Mouse (Mus musculus) heart, adult 2 months (tissue): ENCODE measurements around the gene Pdgfd. TPM values are rescaled to one million over a fixed set of nuclear protein-coding genes. Genes with fewer than 3 reads are reported as not detected.

Experiments
- DNase-seq, 2 experiments: peaks; one replicate each; pipeline ENCODE4 v3.0.0; 2021
- H3K27ac ChIP-seq: fragments of 200-600 bp; 2 replicates; pipeline ENCODE4 v1.8.1; 2022
- H3K27me3 ChIP-seq: fragments of 200-500 bp; 2 replicates; pipeline ENCODE4 v1.6.1; 2012; ENCODE audit warnings: mild to moderate bottlenecking, low read length, inconsistent platforms, mixed read lengths; ENCODE audit not compliant: control insufficient read depth, insufficient read depth
- H3K36me3 ChIP-seq: fragments of 200-500 bp; 2 replicates; pipeline ENCODE4 v1.6.1; 2012; ENCODE audit warnings: low read length, inconsistent platforms; ENCODE audit not compliant: control insufficient read depth, insufficient read depth
- H3K4me1 ChIP-seq: fragments of 200-500 bp; 2 replicates; pipeline ENCODE4 v1.6.1; 2011; ENCODE audit warnings: low read length; ENCODE audit not compliant: control insufficient read depth, insufficient read depth
- H3K4me3 ChIP-seq: fragments of 200-600 bp; 2 replicates; pipeline ENCODE4 v1.8.1; 2022
- H3K79me2 ChIP-seq: fragments of 200-500 bp; replicated peaks from 2 replicates; pipeline ENCODE4 v1.6.1; 2012; ENCODE audit warnings: mild to moderate bottlenecking, inconsistent platforms, low read length, moderate library complexity, mixed read lengths; ENCODE audit not compliant: control insufficient read depth, insufficient read depth
- H3K9ac ChIP-seq: fragments of 200-500 bp; 2 replicates; pipeline ENCODE4 v1.6.1; 2012; ENCODE audit warnings: low read depth, mild to moderate bottlenecking, control low read depth, inconsistent platforms, low read length, mixed read lengths
- CTCF ChIP-seq: fragments of 200-600 bp; IDR thresholded peaks from 2 replicates; pipeline ENCODE4 v1.8.1; 2022; ENCODE audit warnings: antibody characterized with exemption, mild to moderate bottlenecking, moderate library complexity
- EP300 ChIP-seq: fragments of 200-500 bp; IDR thresholded peaks from 2 replicates; pipeline ENCODE4 v1.6.1; 2011; ENCODE audit warnings: low read depth, low read length, control low read depth; ENCODE audit not compliant: insufficient read depth
- POLR2A ChIP-seq: fragments of 200-500 bp; IDR thresholded peaks from 2 replicates; pipeline ENCODE4 v1.6.1; 2011; ENCODE audit warnings: mild to moderate bottlenecking, low read depth, low read length, control low read depth; ENCODE audit not compliant: insufficient read depth
- WGBS: fragments of 180-500 bp; shearing (Covaris S2); methylation state at CpG from one replicate; pipeline ENCODE4 v1.1.7; 2018; 5-methylcytosine and 5-hydroxymethylcytosine counted together
- intact Hi-C: fragments of 180-260 bp; cut with DNase I; formaldehyde crosslinking; loops from one replicate; pipeline ENCODE4 v1.15.1; 2025
- polyA plus RNA-seq: library from polyadenylated mRNA; depleted of rRNA; stranded (reverse); fragments of >200 nt; gene quantifications from 2 replicates; pipeline ENCODE4 v1.2.3, GENCODE M21; 2012
- total RNA-seq, 2 experiments: library from RNA; stranded (reverse); gene quantifications; 2 replicates each; pipeline ENCODE4 v1.2.3; 2021

Gene Pdgfd
- total and polyA plus RNA-seq, 3 experiments: 4.1 to 13.1 (median 10.6) TPM

GRCm38 (mm10) chr9:6325408-6325807 is 157.0 kb downstream of the Pdgfd start:
- no peaks in the 10 kb centered on the region; the same call in none of the 2 replicates for H3K4me1 ChIP-seq
- no peak overlapping the region for H3K27ac ChIP-seq
- WGBS: 65% methylated on average over 2 of the region's 2 CpGs
- no peak for TF ChIP-seq EP300
- TF ChIP-seq CTCF: no peak
- TF ChIP-seq POLR2A: no peak
- no peak for DNase-seq
- no peak overlapping the region for H3K9ac ChIP-seq
- H3K4me3 ChIP-seq: no peak overlapping the region
- intact Hi-C loops: no loop called here
- H3K27me3 ChIP-seq: no peaks in the 10 kb centered on the region
- no peaks in the 10 kb centered on the region for H3K79me2 ChIP-seq
- H3K36me3 ChIP-seq: peaks cover 2% of the 10 kb centered on the region; the same call in 1 of the 2 replicates

GRCm38 (mm10) chr9:6333499-6333898 is 165.1 kb downstream of the Pdgfd start:
- no peaks in the 10 kb centered on the region for H3K27me3 ChIP-seq
- no peaks in the 10 kb centered on the region for H3K4me1 ChIP-seq
- no peak for DNase-seq
- no peaks in the 10 kb centered on the region for H3K36me3 ChIP-seq
- intact Hi-C loops: no loop called here
- no peak overlapping the region for H3K27ac ChIP-seq
- TF ChIP-seq POLR2A: no peak
- no peak for TF ChIP-seq EP300
- TF ChIP-seq CTCF: no peak
- no peak overlapping the region for H3K9ac ChIP-seq
- WGBS: 71% methylated on average over 1 of the region's 1 CpGs
- H3K4me3 ChIP-seq: no peak overlapping the region
- H3K79me2 ChIP-seq: no peaks in the 10 kb centered on the region

- Histone ChIP-seq H3K4me1 (no peaks in the 10 kb centered on the region), H3K9ac (no peak overlapping the region), H3K79me2 (no peaks in the 10 kb centered on the region), H3K36me3 (no peaks in the 10 kb centered on the region), H3K27me3 (no peaks in the 10 kb centered on the region), H3K4me3 (no peak overlapping the region), H3K27ac (no peak overlapping the region)
- 42% methylated on average over 2 of the region's 2 CpGs for WGBS
- TF ChIP-seq CTCF (no peak), POLR2A (no peak), EP300 (no peak)
- DNase-seq: no peak
- intact Hi-C loops: no loop called here
These were observed 167.9 kb downstream of the Pdgfd start for GRCm38 (mm10) chr9:6336236-6336635.

- Histone ChIP-seq H3K27me3 (no peaks in the 10 kb centered on the region), H3K27ac (no peak overlapping the region), H3K9ac (no peak overlapping the region), H3K4me1 (no peaks in the 10 kb centered on the region), H3K4me3 (no peak overlapping the region), H3K36me3 (no peaks in the 10 kb centered on the region), H3K79me2 (no peaks in the 10 kb centered on the region)
- TF ChIP-seq CTCF: no peak
- no peak for TF ChIP-seq EP300
- no peak for TF ChIP-seq POLR2A
- DNase-seq: no peak
- WGBS: 90% methylated on average over 2 of the region's 2 CpGs
- intact Hi-C loops: no loop called here
These were observed 169.5 kb downstream of the Pdgfd start for GRCm38 (mm10) chr9:6337891-6338290.

GRCm38 (mm10) chr9:6338344-6338743 is 170.0 kb downstream of the Pdgfd start:
- TF ChIP-seq EP300 (no peak), POLR2A (no peak), CTCF (no peak)
- WGBS: 86% methylated on average over 3 of the region's 3 CpGs
- no peaks in the 10 kb centered on the region for H3K4me1 ChIP-seq
- no peak overlapping the region for H3K9ac ChIP-seq
- no peaks in the 10 kb centered on the region for H3K36me3 ChIP-seq
- H3K79me2 ChIP-seq: no peaks in the 10 kb centered on the region
- H3K4me3 ChIP-seq: no peak overlapping the region
- DNase-seq: no peak
- H3K27ac ChIP-seq: no peak overlapping the region
- intact Hi-C loops: no loop called here
- no peaks in the 10 kb centered on the region for H3K27me3 ChIP-seq

- H3K36me3 ChIP-seq: no peaks in the 10 kb centered on the region
- H3K79me2 ChIP-seq: no peaks in the 10 kb centered on the region
- DNase-seq: peak in 1 of 2 experiments; percentile 30
- H3K4me3 ChIP-seq: no peak overlapping the region
- intact Hi-C loops: no loop called here
- WGBS: 78% methylated on average over 1 of the region's 1 CpGs
- TF ChIP-seq POLR2A: no peak
- TF ChIP-seq EP300: no peak
- TF ChIP-seq CTCF: no peak
- H3K27ac ChIP-seq: no peak overlapping the region
- H3K9ac ChIP-seq: no peak overlapping the region
- H3K4me1 ChIP-seq: no peaks in the 10 kb centered on the region
- H3K27me3 ChIP-seq: no peaks in the 10 kb centered on the region
These were observed 171.0 kb downstream of the Pdgfd start for GRCm38 (mm10) chr9:6339394-6339793.

- Histone ChIP-seq H3K79me2 (no peaks in the 10 kb centered on the region), H3K36me3 (no peaks in the 10 kb centered on the region; the same call in 1 of the 2 replicates), H3K4me1 (no peaks in the 10 kb centered on the region), H3K27me3 (no peaks in the 10 kb centered on the region), H3K27ac (no peak overlapping the region), H3K9ac (no peak overlapping the region), H3K4me3 (no peak overlapping the region)
- no peak for DNase-seq
- intact Hi-C loops: no loop called here
- TF ChIP-seq POLR2A (no peak), EP300 (no peak), CTCF (no peak)
These were observed 172.4 kb downstream of the Pdgfd start for GRCm38 (mm10) chr9:6340750-6341149.
